20 mouse cellular contexts compared by ENCODE assay signal in the genomic region with DNA sequence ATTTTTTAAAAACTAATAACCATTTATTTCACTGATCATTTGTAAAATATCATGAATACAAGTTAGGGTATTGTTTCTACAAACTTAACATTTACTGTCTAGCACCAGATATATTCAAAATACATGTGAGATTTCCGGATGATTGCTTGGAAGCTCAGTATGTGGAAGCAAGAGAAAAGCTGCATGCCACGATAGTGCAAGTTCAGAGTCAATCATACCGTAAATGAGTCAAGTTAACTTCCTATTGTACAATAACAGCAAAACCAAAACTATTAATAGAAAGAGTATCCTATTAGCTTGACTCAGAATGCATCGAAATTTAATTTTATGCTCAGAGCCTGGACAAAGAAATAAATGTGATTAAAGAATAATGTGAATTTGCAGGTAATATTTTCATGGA.
DNase-seq lines count a peak whose midpoint lies in the region; ATAC-seq lines count a peak whose summit lies in the region.
"Had no signal": no experiment of that assay in that cellular context is flagged by ENCODE, and none has a peak within 500 bp of the region (broad histone marks: within the 10 kb centered on the region; RNA-seq: fewer than 3 reads in every experiment).

No protein-coding gene starts in this region.

- peak; percentile 76 for ATAC-seq in common myeloid progenitor, adult 5-6 weeks (replicated peaks; ENCODE audit: low read depth, poor library complexity, severe bottlenecking)
- peak; percentile 29; the same call in 1 of the 2 replicates for ATAC-seq in megakaryocyte progenitor cell, adult 5-6 weeks (replicated peaks; ENCODE audit: poor library complexity)
- ATAC-seq: activated CD4-positive, CD25-positive, alpha-beta regulatory T cell, adult 4 months; CD4-positive, CD25-positive, alpha-beta regulatory T cell, adult 4 months; forebrain, embryonic 14.5 days; forebrain, embryonic 16.5 days; Patski had no signal

- peak; percentile 92 for DNase-seq in 416B (ENCODE audit: low read depth)
- no peak for DNase-seq in gastrocnemius, adult 18-20 months (ENCODE audit: low spot score)
- no peak for DNase-seq in urinary bladder, postnatal 25 days (ENCODE audit: low spot score)
- DNase-seq: adrenal gland, adult 8-10 months; adrenal gland, postnatal 14 days; adrenal gland, postnatal 36 days; B cell, adult 2 months; cerebellum, adult 11-12 months; cerebellum, adult 2 months; cerebellum, adult 9-10 months; cerebellum, postnatal 10 days; cerebellum, postnatal 25 days; embryo, embryonic 11 days had no signal
